In genomic region chr17:84188374-84188961, GRCm38 (mm10) we compare ENCODE assay signal across 8 mouse cellular contexts. TPM values are rescaled to one million over a fixed set of nuclear protein-coding genes. Genes with fewer than 3 reads are reported as not detected.
DNase-seq lines count a peak whose midpoint lies in the region; ATAC-seq and TF ChIP-seq lines count a peak whose summit lies in the region.

No protein-coding gene starts in this region.

- H3K27ac ChIP-seq in forebrain, embryonic 14.5 days (ENCODE audit: low read depth, low read length): peak overlapping the region; percentile 87
- peak overlapping the region; percentile 84 for H3K27ac ChIP-seq in neural tube, embryonic 15.5 days (replicated peaks)

- WGBS in forebrain, embryonic 14.5 days: 2% methylated on average over 38 of the region's 38 CpGs
- 1% methylated on average over 38 of the region's 38 CpGs for WGBS in lung, adult 2 months
- WGBS in neural tube, embryonic 15.5 days: 1% methylated on average over 38 of the region's 38 CpGs

- peaks cover 33% of the 10 kb centered on the region for H3K4me1 ChIP-seq in E14TG2a.4 (replicated peaks; ENCODE audit: low read depth, low read length)
- H3K4me1 ChIP-seq in forebrain, embryonic 14.5 days (ENCODE audit: control insufficient read depth, insufficient read depth, low read length): peaks cover 7% of the 10 kb centered on the region; the same call in 1 of the 2 replicates
- peaks cover 10% of the 10 kb centered on the region for H3K4me1 ChIP-seq in lung, adult 2 months (ENCODE audit: control insufficient read depth, insufficient read depth, low read length)
- H3K4me1 ChIP-seq in neural tube, embryonic 15.5 days: peaks cover 33% of the 10 kb centered on the region

- no peak for TF ChIP-seq CTCF in E14TG2a.4 (conservative IDR thresholded peaks at IDR 0.05; ENCODE audit: low read length)
- no peak for TF ChIP-seq CTCF in lung, adult 2 months (IDR thresholded peaks at IDR 0.05; ENCODE audit: insufficient read depth, low read length)

- peak overlapping the region; percentile 87 for H3K4me3 ChIP-seq in E14TG2a.4 (replicated peaks; ENCODE audit: low read length)
- peak overlapping the region; percentile 56 for H3K4me3 ChIP-seq in forebrain, embryonic 14.5 days (ENCODE audit: low read depth, low read length)
- peak overlapping the region; percentile 69 for H3K4me3 ChIP-seq in lung, adult 2 months (replicated peaks; ENCODE audit: extremely low read depth, low read depth, low read length)
- H3K4me3 ChIP-seq in neural tube, embryonic 15.5 days (replicated peaks): peak overlapping the region; percentile 53

- intact Hi-C loops in heart, postnatal 14 days (cut with DNase I): no loop called here

- peak overlapping the region; percentile 90 for H3K4me2 ChIP-seq in forebrain, embryonic 14.5 days (ENCODE audit: low read length)
- H3K4me2 ChIP-seq in neural tube, embryonic 15.5 days: peak overlapping the region; percentile 82

- peaks cover 44% of the 10 kb centered on the region for H3K36me3 ChIP-seq in E14TG2a.4 (ENCODE audit: insufficient read depth, low read length)
- peaks cover 15% of the 10 kb centered on the region for H3K36me3 ChIP-seq in forebrain, embryonic 14.5 days (ENCODE audit: control insufficient read depth, insufficient read depth, low read length)
- H3K36me3 ChIP-seq in neural tube, embryonic 15.5 days: peaks cover 11% of the 10 kb centered on the region; the same call in 1 of the 2 replicates

- peak; percentile 67; the same call in 1 of the 2 replicates for TF ChIP-seq POLR2A in lung, adult 2 months (IDR thresholded peaks at IDR 0.05; ENCODE audit: borderline replicate concordance, extremely low read depth, low read depth, low read length)

- H3K27me3 ChIP-seq in E14TG2a.4 (ENCODE audit: insufficient read depth, low read length): peaks cover 5% of the 10 kb centered on the region; the same call in 1 of the 2 replicates
- H3K27me3 ChIP-seq in forebrain, embryonic 14.5 days (replicated peaks; ENCODE audit: control insufficient read depth, insufficient read depth, low read length): 0 out of 2 replicates have a peak, but pooled peaks cover 3% of the 10 kb centered on the region
- H3K27me3 ChIP-seq in neural tube, embryonic 15.5 days (replicated peaks): peaks cover 28% of the 10 kb centered on the region

- no peaks in the 10 kb centered on the region for H3K9me3 ChIP-seq in E14TG2a.4 (ENCODE audit: low read length)
- H3K9me3 ChIP-seq in forebrain, embryonic 14.5 days (replicated peaks; ENCODE audit: control insufficient read depth, low read length): no peaks in the 10 kb centered on the region
- no peaks in the 10 kb centered on the region for H3K9me3 ChIP-seq in neural tube, embryonic 15.5 days (replicated peaks)

- DNase-seq in cerebellum, adult 11 months: peak; percentile 54
- peak; percentile 88 for DNase-seq in forebrain, embryonic 14.5 days (ENCODE audit: low spot score)
- DNase-seq in heart, postnatal 14 days: peak; percentile 95
- DNase-seq in layer of hippocampus, adult 11-12 months (ENCODE audit: low spot score): peak; percentile 90
- peak; percentile 95 for DNase-seq in lung, adult 2 months
- peak; percentile 92 for DNase-seq in testis, postnatal 14 days (ENCODE audit: low spot score)

- peak overlapping the region; percentile 74 for H3K9ac ChIP-seq in forebrain, embryonic 14.5 days (ENCODE audit: low read length)
- H3K9ac ChIP-seq in neural tube, embryonic 15.5 days (replicated peaks): peak overlapping the region; percentile 42

- peak; percentile 80 for ATAC-seq in forebrain, embryonic 14.5 days
- peak; percentile 79 for ATAC-seq in neural tube, embryonic 15.5 days (ENCODE audit: low FRiP score)

RNA-seq across cellular contexts. Expression of gene Zfp36l2, which starts 0.7 kb away (rescaled TPM):
- 5.6 and 6.2 TPM in 2 replicates for polyA plus RNA-seq in forebrain, embryonic 14.5 days (2014; fragmentation: Nextera tagmentation; extraction: Ambion mirVana)
- total RNA-seq in heart, postnatal 14 days (2021): 10 to 100 TPM; 30.3 to 33.3 TPM
- polyA plus RNA-seq in lung, adult 2 months (2012; rRNA removed): 101 and 187 TPM in 2 replicates
- 4.8 and 10.0 TPM in 2 replicates for polyA plus RNA-seq in neural tube, embryonic 15.5 days (2015; fragmentation: Nextera tagmentation; extraction: Ambion mirVana)

Comparison
In these comparisons a context has a peak if more than half of its experiments do, and no peak if none do; other contexts are left out.
1. Peak in every context shown above with its lines: DNase-seq, ATAC-seq, H3K4me3 ChIP-seq and H3K27ac ChIP-seq.